Mouse (Mus musculus): ENCODE data around the gene Slc25a5.

GRCm38 (mm10) chrX:36831632-36832031, 36.2 kb downstream of the Slc25a5 start:
- TF ChIP-seq CTCF (IDR thresholded peaks at IDR 0.05; ENCODE audit: borderline replicate concordance, insufficient read depth, low read depth, low read length): no peak
- no peak for TF ChIP-seq POLR2A (IDR thresholded peaks at IDR 0.05; ENCODE audit: borderline replicate concordance, insufficient read depth, low read length)

Measured in cerebellum, adult 2 months (tissue).